Mouse (Mus musculus) erythroblast, embryonic 14.5 days (primary cell): ENCODE data around the gene Yif1a.

ENCODE experiments used
- GATA1 ChIP-seq: IDR thresholded peaks from 2 replicates; pipeline ENCODE4 v1.6.1; 2012; ENCODE audit warnings: low read length, inconsistent platforms, mixed read lengths
- TAL1 ChIP-seq: IDR thresholded peaks from 3 replicates; pipeline ENCODE4 v1.6.1; 2012; ENCODE audit warnings: low read length, inconsistent platforms, mixed read lengths

- TF ChIP-seq GATA1 (no peak), TAL1 (no peak)
Measured at GRCm38 (mm10) chr19:5045531-5045930, 42.8 kb upstream of the Yif1a start.
